Mouse (Mus musculus): Measurements from ENCODE around the gene Hsd17b12. TPM values are rescaled to one million over a fixed set of nuclear protein-coding genes. Genes with fewer than 3 reads are reported as not detected.
A peak's percentile ranks its signal among the peaks of the same experiment; 100 is the strongest.

Hsd17b12 gene
- polyA plus RNA-seq, 1 experiment from 2014 or later, result 138 TPM

DNA sequence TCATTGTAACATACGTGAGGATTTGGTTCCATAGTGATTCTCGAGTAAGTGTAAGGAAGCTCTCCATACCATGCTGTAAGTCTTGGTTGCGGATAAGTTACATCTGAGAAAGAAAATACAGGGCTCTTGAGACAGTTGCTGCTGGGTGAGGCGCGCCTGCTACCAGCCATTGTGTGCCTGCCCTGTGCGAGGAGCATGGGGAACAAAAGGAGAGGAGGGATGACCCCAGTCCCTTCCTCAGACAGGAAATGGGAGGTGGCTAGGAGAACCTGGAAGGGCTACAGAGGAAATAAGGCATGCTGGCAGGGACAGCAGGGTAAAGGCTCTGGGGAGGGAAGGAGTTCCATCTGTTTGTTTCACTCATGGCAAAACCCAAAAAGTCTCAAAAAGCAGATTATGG, 156.4 kb downstream of the Hsd17b12 start:
- Histone ChIP-seq H3K9ac (replicated peaks; ENCODE audit: low read depth, low read length) (no peak overlapping the region), H3K27ac (ENCODE audit: low read depth, low read length) (no peak overlapping the region), H3K27me3 (ENCODE audit: control insufficient read depth, insufficient read depth, low read length) (no peaks in the 10 kb centered on the region), H3K4me2 (ENCODE audit: low read depth, low read length) (no peak overlapping the region), H3K36me3 (ENCODE audit: control insufficient read depth, insufficient read depth, low read length) (peaks cover 27% of the 10 kb centered on the region), H3K9me3 (ENCODE audit: control insufficient read depth, low read length) (no peaks in the 10 kb centered on the region), H3K4me3 (ENCODE audit: low read depth, low read length) (no peak overlapping the region), H3K4me1 (ENCODE audit: control insufficient read depth, insufficient read depth, low read length) (no peaks in the 10 kb centered on the region)
- ATAC-seq (ENCODE audit: low read depth), result no peak
- 79% methylated on average over 6 of the region's 6 CpGs for whole genome bisulfite sequencing

DNA sequence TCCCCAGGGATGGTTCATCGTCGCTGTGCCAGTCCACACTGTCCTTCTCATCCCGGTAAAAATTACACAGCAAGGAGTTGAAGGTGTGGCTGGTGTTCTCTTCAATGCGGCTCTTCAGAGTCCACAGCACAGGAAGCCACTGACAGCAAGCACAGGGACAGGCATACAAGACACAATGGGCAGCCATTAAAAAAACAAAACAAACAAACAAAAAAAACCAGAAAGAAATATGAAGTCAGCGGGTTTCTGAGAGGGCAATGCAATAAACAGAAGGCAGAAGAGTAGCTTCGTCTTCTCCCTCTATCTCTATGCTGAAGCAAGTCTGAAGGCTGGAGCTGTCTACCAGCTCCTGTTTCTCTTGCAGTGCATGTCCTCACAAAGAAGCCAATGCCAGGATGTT, 161.5 kb downstream of the Hsd17b12 start, which contains the start of gene Gm27027:
Gm27027 (minus strand) TSS at position 101 of the 400 bp plus-strand sequence.
- WGBS, result 91% methylated on average over 6 of the region's 6 CpGs
- no peak within 1 kb of the TSS for H3K4me2 ChIP-seq (ENCODE audit: low read depth, low read length)
- H3K4me3 ChIP-seq (ENCODE audit: low read depth, low read length), result no peak within 1 kb of the TSS
- H3K36me3 ChIP-seq (ENCODE audit: control insufficient read depth, insufficient read depth, low read length), result peaks cover 32% of the 10 kb centered on the region; the same call in 1 of the 2 replicates
- no peaks in the 10 kb centered on the region for H3K9me3 ChIP-seq (ENCODE audit: control insufficient read depth, low read length)
- H3K9ac ChIP-seq (replicated peaks; ENCODE audit: low read depth, low read length), result no peak within 1 kb of the TSS
- no peak for ATAC-seq (ENCODE audit: low read depth)
- no peak within 1 kb of the TSS for H3K27ac ChIP-seq (ENCODE audit: low read depth, low read length)
- peaks cover 9% of the 10 kb centered on the region for H3K4me1 ChIP-seq (ENCODE audit: control insufficient read depth, insufficient read depth, low read length)
- H3K27me3 ChIP-seq (ENCODE audit: control insufficient read depth, insufficient read depth, low read length), result no peaks in the 10 kb centered on the region

DNA sequence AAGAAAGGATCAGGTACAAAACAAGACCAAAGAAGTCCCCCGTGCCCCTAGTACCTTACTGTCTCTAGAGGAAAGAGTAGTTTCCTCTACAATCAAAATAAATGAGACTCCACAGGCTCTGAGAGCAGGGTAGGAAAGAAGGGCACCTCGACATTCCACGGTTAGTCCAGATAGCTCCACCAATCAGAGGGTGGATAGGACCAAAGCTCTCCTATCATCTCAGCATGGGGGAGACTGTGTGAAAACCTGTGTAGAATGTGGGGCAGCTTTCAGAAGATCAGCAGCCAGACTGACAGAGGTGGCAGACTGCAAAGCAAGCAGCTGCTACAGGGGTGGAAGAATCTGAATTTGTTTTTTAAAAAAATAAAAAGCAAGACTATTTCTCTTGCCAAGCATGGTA, 165.0 kb downstream of the Hsd17b12 start:
- Histone ChIP-seq H3K4me2 (ENCODE audit: low read depth, low read length) (0 out of 2 replicates have a peak overlapping the region, but pooled peaks have one; percentile 8), H3K27ac (ENCODE audit: low read depth, low read length) (peak overlapping the region; percentile 29), H3K36me3 (ENCODE audit: control insufficient read depth, insufficient read depth, low read length) (peaks cover 31% of the 10 kb centered on the region), H3K4me3 (ENCODE audit: low read depth, low read length) (no peak overlapping the region), H3K27me3 (ENCODE audit: control insufficient read depth, insufficient read depth, low read length) (no peaks in the 10 kb centered on the region), H3K9me3 (ENCODE audit: control insufficient read depth, low read length) (no peaks in the 10 kb centered on the region), H3K4me1 (ENCODE audit: control insufficient read depth, insufficient read depth, low read length) (peaks cover 9% of the 10 kb centered on the region), H3K9ac (replicated peaks; ENCODE audit: low read depth, low read length) (no peak overlapping the region)
- 28% methylated on average over 3 of the region's 3 CpGs for WGBS
- no peak for ATAC-seq (ENCODE audit: low read depth)

DNA sequence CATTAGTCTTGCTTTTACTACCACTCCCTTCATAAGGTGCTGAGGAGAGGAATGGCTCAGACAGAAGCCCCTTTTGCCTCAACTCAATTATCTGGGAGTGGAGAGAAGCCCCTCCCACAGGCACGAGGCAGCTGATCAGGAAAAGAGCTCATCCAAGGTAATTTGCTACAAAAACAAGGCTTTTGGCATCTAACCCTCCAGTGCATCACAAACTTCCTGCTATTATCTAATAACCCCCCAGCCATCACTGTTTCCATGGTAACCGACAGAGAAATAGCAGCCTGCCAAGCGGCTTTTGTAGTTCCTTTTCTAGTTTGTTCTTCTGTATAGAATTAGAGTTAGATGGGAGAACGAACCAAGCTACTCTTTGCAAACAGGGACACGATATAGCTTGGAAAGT, 165.5 kb downstream of the Hsd17b12 start:
- Histone ChIP-seq H3K36me3 (ENCODE audit: control insufficient read depth, insufficient read depth, low read length) (peaks cover 31% of the 10 kb centered on the region), H3K4me1 (ENCODE audit: control insufficient read depth, insufficient read depth, low read length) (peaks cover 9% of the 10 kb centered on the region), H3K9me3 (ENCODE audit: control insufficient read depth, low read length) (no peaks in the 10 kb centered on the region), H3K4me2 (ENCODE audit: low read depth, low read length) (0 out of 2 replicates have a peak overlapping the region, but pooled peaks have one; percentile 8), H3K27ac (ENCODE audit: low read depth, low read length) (peak overlapping the region; percentile 29), H3K9ac (replicated peaks; ENCODE audit: low read depth, low read length) (no peak overlapping the region), H3K27me3 (ENCODE audit: control insufficient read depth, insufficient read depth, low read length) (no peaks in the 10 kb centered on the region), H3K4me3 (ENCODE audit: low read depth, low read length) (no peak overlapping the region)
- WGBS, result 16% methylated on average over 5 of the region's 5 CpGs
- ATAC-seq (ENCODE audit: low read depth), result peak; percentile 70

DNA sequence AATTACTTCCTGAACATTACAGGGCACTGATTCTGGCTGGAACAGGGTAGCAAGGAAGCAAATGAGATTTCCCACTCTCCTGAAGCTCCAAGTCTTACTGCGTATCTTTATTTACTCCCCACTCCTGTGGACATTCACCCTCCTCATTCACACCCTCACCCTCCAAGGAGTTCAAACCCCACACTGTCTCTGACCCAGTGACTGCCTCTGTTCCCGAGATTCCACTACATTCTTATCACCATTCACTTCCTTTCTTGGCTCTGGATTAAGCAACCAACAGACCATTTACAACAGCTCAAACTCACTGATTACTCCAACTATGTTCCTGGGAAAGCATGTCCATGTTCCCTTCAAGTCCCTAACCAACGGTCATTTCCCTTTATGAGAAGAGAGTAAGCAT, 166.4 kb downstream of the Hsd17b12 start:
- Histone ChIP-seq H3K9me3 (ENCODE audit: control insufficient read depth, low read length) (no peaks in the 10 kb centered on the region), H3K4me3 (ENCODE audit: low read depth, low read length) (no peak overlapping the region), H3K36me3 (ENCODE audit: control insufficient read depth, insufficient read depth, low read length) (peaks cover 30% of the 10 kb centered on the region), H3K27me3 (ENCODE audit: control insufficient read depth, insufficient read depth, low read length) (no peaks in the 10 kb centered on the region), H3K4me1 (ENCODE audit: control insufficient read depth, insufficient read depth, low read length) (peaks cover 9% of the 10 kb centered on the region), H3K27ac (ENCODE audit: low read depth, low read length) (no peak overlapping the region), H3K9ac (replicated peaks; ENCODE audit: low read depth, low read length) (no peak overlapping the region), H3K4me2 (ENCODE audit: low read depth, low read length) (no peak overlapping the region)
- no peak for ATAC-seq (ENCODE audit: low read depth)
- 85% methylated on average over 3 of the region's 3 CpGs for WGBS

DNA sequence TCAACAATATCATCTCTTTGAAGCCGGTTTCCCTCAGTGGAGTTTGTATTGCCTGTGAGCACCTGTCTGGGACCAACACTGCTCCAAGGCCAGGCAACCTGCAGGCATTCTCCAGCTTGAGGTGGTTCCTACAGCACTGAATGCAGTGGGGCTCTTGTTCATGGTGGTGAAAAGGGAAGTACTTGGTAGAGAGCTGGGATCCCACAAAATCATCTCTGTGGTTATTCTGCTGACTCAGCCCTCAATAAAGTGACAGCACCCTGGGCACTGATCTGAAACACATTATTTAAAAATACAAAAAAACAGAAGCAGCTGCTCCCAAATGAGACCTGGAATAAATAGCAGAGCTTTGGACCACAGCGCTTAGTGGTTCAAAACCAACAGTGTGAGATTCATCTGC, 169.3 kb downstream of the Hsd17b12 start:
- Histone ChIP-seq H3K9me3 (ENCODE audit: control insufficient read depth, low read length) (no peaks in the 10 kb centered on the region), H3K36me3 (ENCODE audit: control insufficient read depth, insufficient read depth, low read length) (peaks cover 6% of the 10 kb centered on the region; the same call in 1 of the 2 replicates), H3K4me1 (ENCODE audit: control insufficient read depth, insufficient read depth, low read length) (peaks cover 9% of the 10 kb centered on the region), H3K27me3 (ENCODE audit: control insufficient read depth, insufficient read depth, low read length) (no peaks in the 10 kb centered on the region), H3K4me3 (ENCODE audit: low read depth, low read length) (no peak overlapping the region), H3K9ac (replicated peaks; ENCODE audit: low read depth, low read length) (no peak overlapping the region), H3K27ac (ENCODE audit: low read depth, low read length) (no peak overlapping the region), H3K4me2 (ENCODE audit: low read depth, low read length) (no peak overlapping the region)
- 97% methylated on average over 2 of the region's 2 CpGs for WGBS
- ATAC-seq (ENCODE audit: low read depth), result no peak

Small RNAs within 50 kb of the gene (microRNA-seq; reads per million reads assigned to microRNA genes)
- gene Gm23630, result not detected

Other genes with a start within 250 kb of the Hsd17b12 start
- 12.3 and 12.8 TPM in 2 replicates for gene Gm13889, start 200.8 kb downstream of the Hsd17b12 start, polyA plus RNA-seq (2014; fragmentation: Nextera tagmentation; extraction: Ambion mirVana)
- gene Gm27027, start 161.6 kb downstream of the Hsd17b12 start, polyA plus RNA-seq (2014; fragmentation: Nextera tagmentation; extraction: Ambion mirVana), result not detected in 2 replicates
- gene Alkbh3, start 147.2 kb downstream of the Hsd17b12 start, polyA plus RNA-seq (2014; fragmentation: Nextera tagmentation; extraction: Ambion mirVana), result 51.4 and 57.5 TPM in 2 replicates
- 23.5 and 29.6 TPM in 2 replicates for gene Ttc17, start 248.7 kb upstream of the Hsd17b12 start, polyA plus RNA-seq (2014; fragmentation: Nextera tagmentation; extraction: Ambion mirVana)